Mouse (Mus musculus) megakaryocyte, embryonic 14.5 days (primary cell): Measurements from ENCODE around the gene Apof.

ENCODE experiments used
- FLI1 ChIP-seq: IDR thresholded peaks from 2 replicates; pipeline ENCODE4 v1.6.1; 2012; ENCODE audit warnings: low read length, inconsistent platforms, mixed read lengths
- GATA1 ChIP-seq: IDR thresholded peaks from 3 replicates; pipeline ENCODE4 v1.6.1; 2012; ENCODE audit warnings: mixed read lengths, low read length, inconsistent platforms, borderline replicate concordance

GRCm38 (mm10) chr10:128232420-128232985 is 36.0 kb upstream of the Apof start:
- TF ChIP-seq FLI1 (no peak), GATA1 (no peak)
